Mouse (Mus musculus) megakaryocyte, embryonic 14.5 days (primary cell): ENCODE data around the gene Atp6ap1.

Experiments used
- FLI1 ChIP-seq: IDR thresholded peaks from 2 replicates; pipeline ENCODE4 v1.6.1; 2012; ENCODE audit warnings: low read length, inconsistent platforms, mixed read lengths
- GATA1 ChIP-seq: IDR thresholded peaks from 3 replicates; pipeline ENCODE4 v1.6.1; 2012; ENCODE audit warnings: mixed read lengths, low read length, inconsistent platforms, borderline replicate concordance

GRCm38 (mm10) chrX:74299721-74300120, 2.8 kb downstream of the Atp6ap1 start:
- no peak for TF ChIP-seq GATA1
- no peak for TF ChIP-seq FLI1
